Mouse (Mus musculus) hindlimb bud, embryonic 11.5 days (tissue): ENCODE results near the gene Ffar3.

ENCODE experiments used
- DNase-seq: peaks from one replicate; pipeline ENCODE4 v3.0.0-alpha.2; 2012; ENCODE audit warnings: low read depth, low spot score; ENCODE audit errors: extremely low spot score

Ffar3 gene

DNA sequence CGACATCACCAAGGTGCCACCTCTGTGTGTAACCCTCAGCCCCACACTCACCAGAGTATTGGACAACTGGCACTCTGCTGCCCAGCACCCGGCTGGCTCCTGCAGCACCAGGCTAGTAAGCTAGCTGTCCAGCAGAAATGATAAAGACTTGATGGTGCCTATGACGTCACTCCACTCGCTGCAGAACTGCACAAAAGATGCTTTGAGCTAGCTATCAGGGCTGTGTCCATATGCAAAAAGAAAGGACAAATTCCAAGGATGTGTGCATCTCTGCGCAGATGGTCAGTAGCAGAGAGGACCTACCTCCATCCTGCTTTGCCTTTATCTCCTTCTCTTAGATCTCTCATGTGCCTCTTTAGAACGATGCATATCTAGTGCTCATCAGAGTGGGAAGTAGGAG, at the start of gene Ffar3:
TSS of gene Ffar3 (minus strand) at position 101 of the 400 bp plus-strand sequence.
- no peak for DNase-seq

DNA sequence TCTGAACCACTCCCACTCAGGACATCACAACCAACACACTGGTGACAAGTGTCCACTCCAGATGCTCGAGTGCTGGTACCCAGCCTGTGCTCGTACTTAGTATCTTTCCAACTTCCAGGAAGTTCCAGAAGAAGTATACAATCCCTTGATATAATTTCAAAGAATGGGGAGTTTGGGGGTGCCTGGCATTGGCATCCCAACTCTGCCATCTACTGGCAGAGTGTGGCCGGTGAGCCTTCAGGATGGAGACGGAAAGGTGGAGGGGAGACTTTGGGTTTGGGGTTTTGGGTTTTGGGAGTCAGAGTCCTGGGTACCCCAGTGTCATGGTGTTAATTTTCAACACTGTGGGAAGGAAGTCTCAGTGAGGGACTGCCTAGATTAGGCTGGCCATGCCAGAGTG, 48.1 kb upstream of the Ffar3 start:
- DNase-seq = no peak

DNA sequence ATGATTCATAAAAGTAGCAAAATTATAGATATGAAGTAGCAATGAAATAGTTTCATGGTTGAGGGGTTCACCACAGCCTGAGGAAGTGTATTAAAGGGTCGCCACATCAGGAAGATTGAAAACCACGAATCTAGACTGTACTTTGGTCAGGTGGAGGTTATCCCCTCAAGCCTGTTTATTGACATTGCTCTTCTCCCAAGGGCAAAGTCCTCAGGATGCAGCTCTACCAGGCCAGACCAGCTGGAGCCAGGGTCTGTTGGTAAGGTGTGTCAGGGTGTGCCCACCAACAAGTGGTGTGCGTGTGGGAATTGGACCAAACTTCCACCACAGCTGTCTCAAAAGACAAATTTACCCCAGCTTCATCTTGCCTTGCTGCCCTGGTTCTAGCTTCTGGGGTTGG, 39.2 kb upstream of the Ffar3 start:
- DNase-seq = no peak

DNA sequence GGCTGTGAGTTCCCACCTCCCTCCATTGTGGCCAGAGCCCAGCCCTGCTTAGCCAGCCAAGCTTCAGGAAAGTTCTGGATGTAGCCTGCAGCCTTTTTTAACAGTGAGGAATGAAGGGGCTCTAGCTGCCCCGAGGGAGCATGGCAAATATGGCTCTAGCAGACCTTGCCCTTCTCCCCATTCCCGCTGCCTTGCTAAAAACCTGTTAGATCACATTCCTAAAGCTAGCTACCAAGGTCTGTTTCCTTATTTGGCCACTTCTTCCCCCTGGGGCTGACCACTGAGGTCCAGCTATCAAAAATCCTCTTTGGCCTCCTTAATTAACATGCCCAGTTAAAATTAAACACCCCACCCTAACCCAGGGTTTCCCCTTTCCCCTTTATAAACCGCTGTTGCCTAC, 36.5 kb upstream of the Ffar3 start:
- DNase-seq = no peak

DNA sequence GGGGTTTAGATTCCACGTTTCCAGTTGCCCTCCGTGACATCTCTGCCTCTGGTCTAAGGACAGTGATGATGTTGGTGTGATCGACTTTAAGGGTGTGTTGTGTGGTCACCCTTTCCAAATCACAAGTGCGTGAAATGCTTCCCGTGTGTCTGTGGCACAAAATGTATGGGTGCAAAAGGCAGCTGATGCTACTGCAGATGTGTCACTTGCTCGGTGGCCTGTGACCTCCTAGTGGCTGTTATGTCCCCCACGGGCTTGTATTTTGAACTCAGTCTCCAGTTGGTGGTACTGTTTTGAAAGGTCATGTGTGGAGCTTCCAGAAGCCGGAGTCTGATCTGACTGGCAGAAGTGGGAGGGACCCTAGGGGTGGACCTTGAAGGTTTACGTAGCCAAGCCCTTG, 35.8 kb upstream of the Ffar3 start:
- no peak for DNase-seq

DNA sequence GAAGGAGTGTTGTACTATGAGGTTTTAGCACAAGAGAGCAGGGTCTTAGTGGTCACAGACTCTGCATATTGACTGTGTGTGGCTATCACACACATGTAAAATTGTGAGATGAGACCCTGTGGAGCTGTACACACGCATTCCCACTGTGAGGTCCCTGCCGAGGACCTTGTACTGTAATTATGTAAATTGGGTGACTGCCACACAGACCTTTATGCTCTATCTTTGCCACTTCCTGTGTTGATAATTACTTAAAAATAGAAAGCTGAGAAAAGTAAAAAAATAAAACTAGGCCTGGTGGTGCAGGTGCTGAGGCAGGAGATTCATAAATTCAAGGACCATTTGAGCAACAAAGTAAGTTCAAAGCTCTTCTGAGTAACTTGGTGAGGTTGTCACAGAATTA, 34.7 kb upstream of the Ffar3 start:
- DNase-seq = no peak

DNA sequence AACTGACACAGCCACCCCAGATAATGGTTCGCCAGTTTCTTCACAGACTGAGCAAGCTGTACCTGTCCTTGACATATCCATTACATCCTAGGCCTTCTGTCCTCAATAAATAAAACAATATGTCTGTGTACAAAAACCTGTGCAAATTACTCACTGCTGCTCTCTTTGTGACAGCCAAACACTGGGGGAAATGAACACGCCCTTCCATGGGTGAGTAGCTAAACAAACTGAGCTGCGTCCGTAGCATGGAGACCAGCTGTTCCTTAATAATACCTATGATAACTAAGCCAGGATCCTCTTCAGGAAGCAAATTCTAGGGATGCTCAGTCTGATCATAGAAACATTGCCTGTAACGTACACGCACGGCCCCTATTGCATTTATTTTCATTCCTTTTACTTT, 32.8 kb upstream of the Ffar3 start:
- DNase-seq = no peak

DNA sequence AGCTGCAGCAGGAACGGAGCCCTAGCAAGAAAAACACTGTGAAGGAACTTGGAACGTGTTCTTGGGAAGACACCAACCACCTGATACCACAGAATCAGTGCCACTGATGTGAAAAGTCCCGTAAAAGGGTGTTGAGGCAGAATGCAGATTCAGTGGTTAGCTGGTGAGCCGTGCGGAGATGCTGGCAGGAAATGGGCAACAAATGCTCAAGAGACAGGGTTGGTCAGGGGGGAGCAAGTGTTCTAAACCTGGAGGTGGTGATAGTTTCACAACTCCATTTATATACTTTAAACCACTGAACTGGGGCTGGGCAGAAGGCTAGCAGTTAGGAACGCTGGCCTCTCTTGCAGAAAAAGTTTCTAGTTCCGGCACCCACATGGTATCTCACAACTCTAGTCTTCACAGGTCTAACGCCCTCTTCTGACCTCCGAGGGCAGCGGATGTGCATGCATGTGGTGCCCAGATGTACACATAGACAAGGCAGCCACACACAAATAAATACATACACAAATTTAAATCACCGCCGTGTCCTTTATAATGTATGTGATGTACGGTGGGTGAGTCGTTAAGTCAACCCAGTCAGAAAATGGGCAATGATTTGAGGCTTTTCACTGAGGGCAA, 31.7 kb upstream of the Ffar3 start:
- no peak for DNase-seq

DNA sequence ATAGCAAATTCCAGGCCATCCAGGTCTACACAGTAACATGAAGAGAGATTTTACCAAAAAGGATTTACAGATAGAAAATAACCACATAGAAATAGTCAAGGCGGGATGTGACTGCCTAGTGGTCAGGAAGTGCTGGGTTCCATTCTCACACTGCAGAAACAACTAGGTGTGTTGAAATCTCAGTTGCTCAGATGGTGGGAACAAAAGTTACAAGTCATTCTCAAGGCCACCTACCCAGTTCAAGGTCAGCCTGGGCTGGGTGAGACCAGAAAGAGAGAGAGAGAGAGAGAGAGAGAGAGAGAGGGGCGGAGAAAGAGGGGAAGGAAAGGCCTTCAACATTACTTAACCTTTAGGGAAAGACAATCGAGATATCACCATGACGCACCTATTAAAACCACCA, 30.9 kb upstream of the Ffar3 start:
- DNase-seq = no peak

DNA sequence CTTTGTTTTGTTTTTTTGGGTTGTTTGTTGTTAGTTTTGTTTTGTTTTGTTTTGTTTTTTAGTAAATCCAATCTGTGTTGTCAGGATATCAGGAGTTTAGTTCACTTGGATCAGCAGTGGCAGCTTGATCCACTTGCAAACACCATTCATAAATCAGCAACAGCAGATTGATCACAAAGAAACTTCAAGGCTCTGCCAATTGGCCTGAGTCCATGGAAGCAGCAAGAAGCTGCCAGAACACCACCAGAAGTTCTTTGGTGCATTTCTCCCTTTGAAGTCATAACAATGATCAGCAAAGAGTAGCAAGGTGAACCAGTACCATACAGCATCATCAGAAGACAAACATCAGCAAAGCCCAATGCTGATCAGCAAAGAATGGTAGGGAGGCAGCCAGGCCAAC, 28.1 kb upstream of the Ffar3 start:
- no peak for DNase-seq

DNA sequence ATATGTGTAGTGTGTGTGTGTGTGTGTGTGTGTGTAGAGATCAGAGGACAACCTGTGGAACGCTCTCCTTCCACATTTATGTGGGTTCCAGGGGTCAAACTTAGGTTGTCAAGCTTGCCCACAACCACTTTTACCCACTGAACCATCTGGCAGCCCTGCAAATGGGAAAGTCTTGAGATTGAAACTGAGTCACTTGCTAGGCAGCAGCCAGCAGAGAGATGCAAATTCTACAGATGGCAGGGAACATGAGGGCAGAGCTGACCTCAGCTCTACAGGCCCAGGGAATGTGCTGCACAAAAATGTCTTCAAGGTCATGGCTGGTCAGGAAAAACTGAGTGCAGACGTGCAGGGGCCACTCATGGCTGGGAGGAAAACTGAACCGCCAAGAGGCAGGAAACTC, 25.4 kb upstream of the Ffar3 start:
- no peak for DNase-seq

DNA sequence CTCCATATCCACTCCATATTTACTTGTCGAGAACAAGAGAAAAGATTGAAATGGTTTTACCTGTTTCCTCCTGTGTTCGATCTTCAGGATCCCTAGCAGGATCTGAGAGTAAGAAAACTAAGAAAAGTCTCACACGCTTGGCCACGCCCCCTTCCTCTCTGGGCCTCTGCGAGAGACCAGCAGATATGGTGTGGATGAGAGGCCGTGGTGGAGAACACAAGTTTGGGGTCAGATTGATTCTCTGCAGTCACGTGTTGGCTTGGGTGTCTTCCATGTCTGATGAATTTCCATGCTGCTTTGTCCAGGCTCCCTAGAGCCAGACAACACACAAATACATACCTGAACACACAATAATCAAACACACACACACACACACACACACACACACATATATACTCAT, 24.2 kb upstream of the Ffar3 start, which contains the start of gene Cd22:
TSS of gene Cd22 (minus strand) at position 167 of the 400 bp plus-strand sequence.
- DNase-seq = no peak

DNA sequence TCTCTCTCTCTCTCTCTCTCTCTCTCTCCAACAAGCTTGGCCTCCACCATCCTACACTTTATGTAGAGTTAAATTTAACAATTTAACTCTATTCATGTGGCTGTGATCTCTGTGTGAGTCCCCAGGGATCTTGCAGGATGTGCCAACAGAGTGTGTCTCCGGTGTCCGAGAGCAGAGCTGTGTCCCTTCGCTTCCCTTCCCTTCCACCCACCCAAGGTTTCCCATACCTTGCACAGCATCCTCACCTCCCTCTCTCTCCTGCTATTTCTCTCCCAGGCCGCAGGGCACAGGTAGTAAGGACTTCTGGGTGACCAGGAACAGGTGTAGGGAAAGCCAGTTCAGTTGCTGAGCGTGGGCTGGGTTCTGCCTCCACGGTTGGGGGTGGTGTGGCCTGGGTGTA, 23.0 kb upstream of the Ffar3 start:
- DNase-seq = no peak

DNA sequence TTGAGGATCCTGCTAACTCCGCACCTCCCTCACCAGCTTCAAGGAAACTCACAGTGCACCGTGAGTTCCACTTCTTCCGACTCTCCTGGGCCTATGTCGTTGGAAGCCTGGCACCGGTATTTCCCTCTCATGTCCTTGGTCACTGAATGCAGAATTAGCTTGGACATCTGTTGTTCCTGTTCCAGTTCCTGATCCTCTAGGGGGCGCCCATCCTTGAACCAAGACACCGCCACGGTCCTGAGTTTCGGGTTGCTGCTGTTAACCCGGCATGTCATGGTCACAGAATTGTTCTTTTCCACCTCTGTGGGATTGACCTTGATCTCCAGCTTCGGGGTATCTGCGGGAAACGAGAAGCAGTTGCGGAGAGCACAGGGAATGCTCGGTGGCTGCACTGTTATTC, 17.1 kb upstream of the Ffar3 start:
- peak; percentile 28 for DNase-seq

DNA sequence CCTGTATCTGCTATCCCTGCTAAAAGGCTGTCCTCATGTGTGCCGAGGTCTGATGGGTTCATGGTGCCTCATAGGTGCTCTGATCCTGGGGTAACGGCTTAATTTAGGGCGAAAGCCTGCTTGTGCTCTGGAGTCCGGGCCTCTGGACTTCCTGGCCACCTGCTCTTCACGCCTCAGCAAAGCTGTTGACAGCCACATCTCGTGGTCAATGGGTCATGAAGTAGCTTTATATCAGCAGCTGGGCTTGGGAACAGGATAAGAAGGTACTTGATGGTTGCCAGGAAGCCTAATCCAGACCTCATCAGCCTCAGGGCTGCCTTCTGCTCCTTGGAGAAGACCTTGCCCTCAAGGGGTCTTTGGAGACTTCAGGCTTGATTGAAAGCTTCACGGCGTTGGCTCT, 7.4 kb upstream of the Ffar3 start:
- no peak for DNase-seq

DNA sequence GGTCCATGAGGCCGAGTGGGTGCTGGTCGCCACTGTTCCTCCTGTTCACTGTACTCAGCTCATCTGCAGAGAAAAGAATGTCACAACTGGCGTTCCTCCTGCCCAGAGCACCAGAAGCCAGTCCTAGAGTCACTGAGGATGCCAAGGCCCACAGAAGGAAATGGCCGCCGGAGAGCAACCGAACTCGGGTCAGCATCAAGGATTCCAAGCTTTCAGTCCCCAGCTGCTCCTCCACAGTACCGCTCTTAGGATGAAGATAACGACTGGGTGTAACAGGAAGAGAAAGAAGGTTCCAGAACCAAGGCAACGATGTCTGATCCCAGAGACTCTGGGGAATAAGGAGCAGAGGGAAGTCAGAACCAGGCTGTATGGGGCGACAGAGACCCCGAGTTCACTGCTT, 5.5 kb upstream of the Ffar3 start, which contains the start of gene Ffar1:
TSS of gene Ffar1 (minus strand) at position 101 of the 400 bp plus-strand sequence.
- DNase-seq = no peak

DNA sequence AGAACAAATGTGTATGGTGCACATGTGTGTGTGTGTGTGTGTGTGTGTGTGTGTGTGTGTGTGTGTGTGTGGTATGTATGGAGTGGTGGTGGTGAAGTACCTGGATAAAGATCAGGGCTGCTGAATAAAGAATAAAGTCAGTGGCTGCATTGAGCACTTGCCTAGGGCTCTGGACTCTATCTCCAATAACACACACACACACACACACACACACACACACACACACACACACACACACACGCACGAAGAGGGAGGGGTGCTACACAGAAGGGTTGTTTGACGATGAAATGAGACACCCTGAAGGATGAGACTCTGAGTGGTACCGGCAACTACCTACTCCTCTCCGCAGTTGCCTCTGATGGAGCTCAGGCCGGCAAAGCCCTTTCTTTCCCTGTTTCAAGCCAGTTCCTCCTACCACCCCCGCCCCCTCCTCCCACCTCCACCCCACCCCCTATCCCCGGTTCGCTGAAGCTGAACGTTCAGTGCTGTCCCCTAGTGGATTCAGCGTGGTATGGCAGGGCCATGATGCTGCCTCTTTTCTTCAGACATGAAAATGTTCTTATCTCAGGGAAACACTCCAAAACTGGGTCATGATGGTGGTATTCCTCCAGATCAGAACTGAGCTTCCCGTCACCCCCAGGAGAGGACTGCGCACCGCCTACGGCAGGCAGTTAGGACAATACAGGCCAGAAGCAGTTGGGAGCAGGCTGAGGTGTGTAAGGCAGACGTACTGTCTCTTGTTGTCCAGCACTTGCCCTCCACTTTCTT, 3.8 kb upstream of the Ffar3 start:
- peak; percentile 14 for DNase-seq

DNA sequence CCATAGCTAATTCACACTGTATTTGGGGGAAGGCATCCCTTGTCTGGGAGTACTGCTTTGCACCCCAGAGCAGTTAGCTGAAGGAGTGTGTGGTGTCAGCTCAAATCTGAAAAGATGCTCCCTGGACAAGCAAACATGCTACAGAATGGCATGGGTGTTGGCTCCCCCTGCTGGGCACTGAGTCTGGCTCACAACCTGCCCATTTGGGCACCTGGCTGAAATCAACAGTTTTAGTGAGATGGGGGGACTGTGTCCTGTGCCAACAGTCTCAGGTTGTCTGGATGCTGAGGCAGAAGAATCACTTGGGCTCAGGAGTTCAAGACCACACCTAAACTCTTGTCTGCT, 3.3 kb upstream of the Ffar3 start:
- peak; percentile 46 for DNase-seq

DNA sequence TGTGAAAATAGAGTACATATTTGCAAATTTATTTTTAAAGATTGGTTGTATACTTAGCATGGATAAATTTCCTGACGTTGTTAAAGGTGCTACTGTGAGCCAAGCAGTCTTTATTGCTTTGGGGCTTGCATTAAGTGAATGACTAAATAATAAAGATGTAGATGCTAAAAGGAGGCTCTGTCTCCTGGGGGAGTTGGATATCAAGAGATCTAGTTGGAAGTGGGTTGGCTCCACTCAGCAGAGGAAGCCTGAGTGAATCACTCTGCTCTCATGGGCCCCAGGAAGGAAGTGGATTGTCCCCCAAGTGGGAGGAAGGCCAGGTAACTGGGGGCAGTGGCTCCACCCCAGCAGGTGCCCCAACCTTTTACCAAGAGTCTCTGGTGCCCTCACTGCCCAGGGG, 1.8 kb upstream of the Ffar3 start:
- DNase-seq = no peak

DNA sequence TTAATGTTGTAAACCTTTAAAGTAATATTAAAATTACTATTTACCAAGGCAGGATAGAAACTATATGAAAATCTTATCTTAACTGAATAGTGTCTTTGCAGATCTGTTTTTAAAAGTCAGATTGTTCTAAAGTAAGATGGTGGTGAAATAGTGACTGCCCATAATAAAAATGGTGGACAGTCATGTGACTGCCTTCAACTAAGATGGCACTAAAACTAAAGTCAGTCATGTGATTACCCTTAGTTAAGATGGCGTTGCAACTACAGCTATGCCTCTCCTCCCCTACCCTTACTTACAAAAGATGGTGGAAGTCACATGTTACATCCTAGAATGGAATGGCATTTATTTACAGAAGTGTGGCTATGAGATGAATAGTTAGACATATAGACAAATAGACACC, 4.6 kb downstream of the Ffar3 start:
- DNase-seq = no peak

DNA sequence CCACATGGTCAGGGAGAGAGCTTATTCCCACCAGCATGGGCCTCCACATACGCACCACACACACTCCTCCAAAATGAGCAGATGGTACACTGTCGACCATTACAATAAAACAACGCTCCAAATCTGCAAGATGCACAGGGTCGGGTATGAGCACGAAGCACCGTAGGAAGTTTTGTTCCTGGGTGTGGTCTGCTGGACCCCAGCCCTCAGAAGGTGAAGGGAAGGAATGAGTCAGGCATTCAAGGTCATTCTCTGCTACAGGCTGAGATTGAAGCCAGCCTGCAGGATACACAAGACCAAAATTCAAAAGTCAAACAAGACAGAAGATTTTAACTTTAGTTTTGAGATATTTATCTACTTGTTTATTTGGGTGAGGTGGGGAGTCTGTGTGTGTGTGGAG, 8.0 kb downstream of the Ffar3 start:
- no peak for DNase-seq

DNA sequence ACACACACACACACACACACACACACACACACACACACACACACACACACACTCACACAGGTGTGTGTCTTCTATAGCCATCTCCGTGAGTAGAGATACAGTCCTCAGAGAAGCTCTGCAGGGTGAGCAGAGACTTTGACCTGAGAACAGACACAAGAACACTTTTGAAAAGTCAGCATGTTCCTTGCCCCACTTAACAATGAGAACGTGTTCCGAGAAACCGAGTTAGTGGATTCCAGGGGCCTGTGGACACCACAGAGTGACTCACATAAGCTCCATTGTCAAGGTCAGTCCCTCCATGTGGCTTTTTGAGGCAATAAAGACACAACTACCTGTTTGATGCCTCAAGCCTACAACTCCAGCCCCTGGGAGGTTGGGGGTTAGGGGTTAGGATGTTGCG, 8.6 kb downstream of the Ffar3 start:
- DNase-seq = no peak

DNA sequence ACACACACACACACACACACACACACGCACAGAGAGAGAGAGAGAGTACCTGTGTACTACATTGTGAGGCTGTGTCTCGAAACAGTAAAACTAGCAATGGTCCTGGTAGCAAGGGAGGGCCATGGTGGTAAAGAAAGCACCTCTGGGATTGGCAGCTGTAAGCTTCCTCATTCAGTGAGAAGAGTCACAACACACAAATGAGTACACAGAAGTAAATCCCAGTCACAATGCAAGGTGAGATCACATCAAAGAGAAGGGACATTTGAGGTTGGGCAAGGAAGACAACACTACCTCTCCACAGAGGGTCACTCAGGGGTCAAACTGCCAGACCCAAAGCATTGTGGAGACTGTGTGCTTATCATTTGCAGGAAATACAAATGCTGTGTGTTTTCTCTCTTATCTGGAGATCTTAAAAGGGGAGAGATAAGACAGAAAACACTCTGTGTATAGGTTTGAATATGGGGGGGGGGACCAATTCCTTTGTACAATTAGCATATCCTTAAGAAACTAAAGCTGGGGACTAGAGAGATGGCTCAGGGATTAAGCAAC, 9.4 kb downstream of the Ffar3 start:
- DNase-seq = no peak
